Comparison of ENCODE assay signal across 27 mouse cellular contexts in the genomic region with DNA sequence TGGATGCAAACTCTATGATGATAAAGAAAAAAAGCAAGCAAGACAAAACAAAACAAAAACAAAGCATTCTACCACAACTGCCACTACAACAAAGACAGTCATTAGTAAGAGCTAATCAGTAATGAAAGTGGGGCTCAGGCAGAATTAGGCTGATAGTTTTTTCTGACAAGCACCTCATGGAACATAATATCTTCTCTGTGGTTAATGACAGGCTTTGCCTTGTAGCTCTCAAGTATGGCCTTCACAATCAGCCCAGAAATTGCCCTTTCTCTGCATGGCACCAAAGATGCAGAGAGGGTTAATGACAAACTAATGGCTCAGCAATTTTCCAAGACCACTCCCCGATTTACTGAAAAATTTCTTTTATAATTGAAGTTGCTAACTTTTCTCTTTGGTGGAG.
"Had no signal": no experiment of that assay in that cellular context is flagged by ENCODE, and none has a peak within 500 bp of the region (broad histone marks: within the 10 kb centered on the region; RNA-seq: fewer than 3 reads in every experiment).

No protein-coding gene starts in this region.

- H3K36me3 ChIP-seq: heart, embryonic 10.5 days; heart, embryonic 12.5 days; hindbrain, embryonic 10.5 days; hindbrain, embryonic 12.5 days; intestine, embryonic 15.5 days; limb, embryonic 13.5 days; limb, embryonic 15.5 days; liver, embryonic 12.5 days had no signal

- H3K4me3 ChIP-seq: gastrocnemius, adult 2 months; heart, embryonic 10.5 days; heart, embryonic 12.5 days; hindbrain, embryonic 10.5 days; hindbrain, embryonic 12.5 days; intestine, embryonic 15.5 days; limb, embryonic 13.5 days; limb, embryonic 15.5 days; liver, embryonic 12.5 days had no signal

- ATAC-seq: hindbrain, embryonic 16.5 days; inflammation-experienced regulatory T-cells, adult 6 months; intestine, embryonic 15.5 days; intestine, postnatal 0 days; liver, embryonic 12.5 days had no signal

- H3K9ac ChIP-seq: heart, embryonic 12.5 days; hindbrain, embryonic 12.5 days; hindbrain, embryonic 14.5 days; intestine, embryonic 15.5 days; limb, embryonic 13.5 days; limb, embryonic 15.5 days; liver, embryonic 12.5 days; liver, embryonic 14.5 days had no signal

- H3K4me2 ChIP-seq: heart, embryonic 12.5 days; hindbrain, embryonic 12.5 days; hindbrain, embryonic 14.5 days; intestine, embryonic 15.5 days; limb, embryonic 13.5 days; limb, embryonic 15.5 days; liver, embryonic 12.5 days had no signal

- H3K4me1 ChIP-seq: heart, embryonic 10.5 days; heart, embryonic 12.5 days; hindbrain, embryonic 10.5 days; hindbrain, embryonic 12.5 days; intestine, embryonic 15.5 days; limb, embryonic 13.5 days; limb, embryonic 15.5 days; liver, embryonic 12.5 days had no signal

- H3K27me3 ChIP-seq: heart, embryonic 12.5 days; hindbrain, embryonic 12.5 days; intestine, embryonic 15.5 days; limb, embryonic 13.5 days; limb, embryonic 15.5 days; liver, embryonic 12.5 days had no signal

- DNase-seq: gastrocnemius, adult 2 months; gastrocnemius, postnatal 10 days; gastrocnemius, postnatal 25 days; heart, adult 18-20 months; heart, postnatal 10 days; heart, postnatal 4 days; kidney, adult 18-20 months; kidney, adult 8-10 months; kidney, postnatal 14 days; kidney, postnatal 36 days; layer of hippocampus, adult 9-11 months; layer of hippocampus, postnatal 36 days; left cerebral cortex, postnatal 4 days had no signal

- H3K27ac ChIP-seq: gastrocnemius, adult 2 months; heart, embryonic 10.5 days; hindbrain, embryonic 10.5 days; hindbrain, embryonic 12.5 days; hindbrain, embryonic 14.5 days; intestine, embryonic 15.5 days; kidney, postnatal 0 days; limb, embryonic 13.5 days; limb, embryonic 15.5 days; liver, embryonic 12.5 days; liver, embryonic 14.5 days had no signal

- H3K9me3 ChIP-seq: heart, embryonic 10.5 days; heart, embryonic 12.5 days; hindbrain, embryonic 10.5 days; hindbrain, embryonic 12.5 days; intestine, embryonic 15.5 days; limb, embryonic 13.5 days; limb, embryonic 15.5 days; liver, embryonic 12.5 days had no signal
